Mouse (Mus musculus) ES-Bruce4 (cell line): ENCODE measurements around the gene Frmd4a.

ENCODE experiments used
- CTCF ChIP-seq: IDR thresholded peaks from one replicate; pipeline ENCODE4 v1.8.1; 2011; ENCODE audit warnings: low read depth, low read length
- POLR2A ChIP-seq: IDR thresholded peaks from one replicate; pipeline ENCODE4 v1.8.1; 2011; ENCODE audit warnings: low read length; ENCODE audit not compliant: insufficient read depth

- TF ChIP-seq CTCF (no peak), POLR2A (no peak)
Observed at GRCm38 (mm10) chr2:4364908-4365307, 347.4 kb downstream of the Frmd4a start.
